Mouse (Mus musculus) adipocyte (in vitro differentiated cells): ENCODE results near the gene Zfp317.
"Not testable (repeated sequence)": the region's sequence is repeated elsewhere in the genome, so short reads cannot be mapped to it uniquely, and the experiment has no call there.

ENCODE experiments used
- DNase-seq: peaks from one replicate; pipeline ENCODE4 v3.0.0-alpha.2; 2016; ENCODE audit warnings: low spot score

The Zfp317 gene

DNA sequence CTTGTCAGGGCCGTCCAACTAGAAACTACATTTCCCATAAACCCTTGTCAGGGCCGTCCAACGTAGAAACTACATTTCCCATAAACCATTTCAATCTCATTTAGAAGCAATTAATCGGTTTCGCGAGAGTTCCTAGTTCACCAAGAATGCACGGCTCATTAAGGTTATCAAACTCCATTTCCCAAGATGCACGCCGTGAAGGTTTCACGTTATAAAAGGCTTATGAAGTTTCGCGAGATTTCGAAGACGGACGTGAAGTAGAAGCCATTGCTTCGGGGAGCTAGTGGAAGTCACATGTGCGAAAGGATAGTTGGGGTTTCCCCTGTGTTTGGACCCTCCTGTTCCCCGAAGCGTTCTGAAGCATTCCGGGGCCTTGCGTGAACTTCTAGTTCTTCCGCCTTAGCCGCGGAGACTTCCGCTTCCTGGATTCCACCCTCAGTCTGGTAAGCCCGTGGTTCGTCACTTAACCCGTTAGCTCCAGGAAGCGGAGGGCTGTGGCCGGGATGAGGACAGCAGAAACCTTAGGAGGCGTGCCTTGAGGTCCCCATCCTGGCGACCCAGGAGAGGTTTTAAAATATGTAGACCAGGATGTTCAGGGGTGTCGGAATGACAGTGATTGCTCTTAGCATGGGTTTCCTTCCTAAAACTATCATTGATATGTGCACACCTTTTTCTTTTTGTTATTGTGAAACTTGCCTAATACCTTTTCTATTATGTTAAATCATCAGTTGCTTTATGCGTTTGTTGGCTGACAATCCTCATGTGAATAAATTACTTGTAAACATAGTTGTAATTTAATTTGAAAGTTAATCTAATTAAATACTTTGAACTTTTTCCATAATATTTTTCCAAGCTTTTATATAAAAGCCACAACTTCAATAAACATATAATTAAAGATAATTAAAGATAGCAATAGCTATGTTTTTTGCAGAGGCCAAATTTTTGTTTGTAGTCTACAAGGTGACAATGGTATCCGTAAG, at the start of gene Zfp317:
Zfp317 (plus strand) TSS at position 260 of the 980 bp plus-strand sequence.
- DNase-seq = peak; percentile 99

DNA sequence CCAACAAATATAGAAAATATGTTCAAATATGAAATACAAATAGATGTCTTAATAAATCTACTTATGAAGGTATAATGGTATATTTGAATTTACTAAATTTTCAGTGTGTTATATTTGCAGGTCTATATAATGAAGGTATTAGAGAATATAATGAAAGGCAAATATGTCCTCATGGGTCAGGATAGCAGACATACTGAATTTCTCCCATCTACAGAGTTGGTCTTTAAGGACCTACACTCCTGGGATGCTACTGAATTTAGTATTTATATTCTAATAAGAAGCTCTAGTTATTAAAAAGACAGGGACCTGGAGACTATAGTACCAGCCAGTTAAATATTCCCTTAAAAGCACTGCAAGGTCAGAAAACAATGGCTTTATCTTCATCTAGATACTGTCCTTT, 39.6 kb upstream of the Zfp317 start, which contains the start of gene Olfr855:
Olfr855 (plus strand) TSS at position 301 of the 400 bp plus-strand sequence.
- no peak for DNase-seq

DNA sequence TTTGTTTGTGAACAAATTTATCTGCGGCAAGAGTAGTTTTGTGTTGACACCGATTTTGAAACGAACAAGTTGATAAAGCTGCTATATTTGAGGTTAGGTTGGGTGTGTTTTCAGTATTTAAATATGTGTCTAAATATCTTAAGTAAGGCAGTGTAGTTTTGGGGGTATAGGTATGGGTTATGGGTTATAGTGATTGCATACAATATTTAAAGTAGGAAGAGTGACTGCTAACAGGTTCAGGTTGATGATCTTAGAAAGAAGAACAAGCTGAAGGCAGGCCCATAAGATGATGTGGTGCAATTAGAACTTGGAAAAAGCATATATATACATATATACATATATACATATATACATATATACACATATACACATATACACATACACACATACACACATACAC, 605 bp upstream of the Zfp317 start:
- DNase-seq = no peak

DNA sequence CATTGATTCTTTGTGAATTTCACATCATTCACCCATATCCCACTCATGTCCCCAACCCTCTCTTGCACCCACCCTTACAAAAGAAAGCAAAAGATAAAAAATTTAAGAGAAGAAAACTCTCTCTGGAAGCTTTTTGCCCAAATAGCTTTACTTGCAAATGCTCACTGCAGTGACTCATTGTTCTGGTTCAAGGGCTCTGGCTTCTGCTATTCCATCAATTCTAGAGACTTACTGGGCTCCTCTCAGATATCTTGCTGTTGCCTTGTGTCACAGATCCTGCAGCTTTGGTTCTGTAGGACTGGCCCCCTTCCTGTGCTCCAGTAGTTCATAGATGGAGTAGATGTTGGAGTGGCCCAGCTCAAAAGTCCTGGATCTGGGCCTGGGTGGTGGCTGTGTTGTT, 7.7 kb downstream of the Zfp317 start:
- no peak for DNase-seq

DNA sequence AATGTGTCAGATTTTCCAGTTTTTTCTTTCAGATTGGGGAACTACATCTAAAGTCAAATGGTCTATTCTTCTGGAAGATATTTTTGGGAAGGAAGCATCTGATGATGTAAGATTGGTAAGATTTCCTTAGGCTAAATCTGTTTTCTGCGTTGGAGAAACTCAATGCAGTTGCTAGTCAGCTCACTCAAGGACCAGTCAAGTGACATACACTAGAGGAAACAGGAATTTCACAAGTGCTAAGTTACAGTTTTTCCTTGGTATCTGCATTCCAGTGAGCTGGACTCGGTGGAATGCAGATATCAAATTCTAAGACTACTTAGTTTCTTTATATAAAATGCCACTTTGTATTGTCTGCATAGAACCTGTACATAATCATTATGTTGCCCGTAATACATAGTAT, 23.3 kb downstream of the Zfp317 start:
- no peak for DNase-seq

DNA sequence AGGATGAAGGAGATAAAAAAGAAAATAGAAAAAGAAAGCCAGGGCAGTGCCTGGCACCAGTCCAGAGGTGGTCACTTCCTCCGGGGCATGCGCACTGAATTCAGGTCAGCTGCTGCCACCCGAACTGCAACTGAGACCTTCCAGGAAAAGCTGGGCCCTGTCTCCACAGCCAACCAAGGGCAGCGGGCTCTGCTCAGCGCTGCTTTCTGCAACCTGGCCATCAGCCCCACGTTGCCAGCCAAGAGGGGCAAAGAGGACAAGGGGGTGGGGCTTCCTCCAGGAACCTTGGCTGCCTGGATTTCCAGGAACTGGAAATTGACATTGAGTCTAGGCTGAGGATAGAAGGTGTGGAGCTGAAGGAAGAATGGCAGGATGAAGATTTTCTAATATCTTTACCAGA, 68.4 kb downstream of the Zfp317 start:
- DNase-seq = peak; percentile 10

DNA sequence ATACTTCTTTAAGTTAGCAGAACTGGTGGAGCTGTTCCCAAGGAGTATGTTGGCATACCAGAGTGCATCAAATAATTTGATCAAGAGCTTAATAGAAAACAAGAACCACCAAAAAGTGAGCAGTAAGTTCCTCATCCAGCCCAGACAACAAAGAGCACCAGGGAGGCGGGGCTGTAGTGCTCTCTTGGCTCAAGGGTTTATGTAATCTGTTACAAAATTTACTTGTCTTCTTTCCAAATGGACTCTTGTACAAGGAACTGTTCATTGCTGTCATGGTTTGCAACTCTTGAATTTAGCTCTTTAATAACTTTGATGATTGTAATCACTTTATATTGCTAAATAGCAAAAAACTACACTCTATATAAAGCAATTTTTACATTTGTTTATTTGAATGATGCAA, 69.5 kb downstream of the Zfp317 start:
- DNase-seq = peak; percentile 40

DNA sequence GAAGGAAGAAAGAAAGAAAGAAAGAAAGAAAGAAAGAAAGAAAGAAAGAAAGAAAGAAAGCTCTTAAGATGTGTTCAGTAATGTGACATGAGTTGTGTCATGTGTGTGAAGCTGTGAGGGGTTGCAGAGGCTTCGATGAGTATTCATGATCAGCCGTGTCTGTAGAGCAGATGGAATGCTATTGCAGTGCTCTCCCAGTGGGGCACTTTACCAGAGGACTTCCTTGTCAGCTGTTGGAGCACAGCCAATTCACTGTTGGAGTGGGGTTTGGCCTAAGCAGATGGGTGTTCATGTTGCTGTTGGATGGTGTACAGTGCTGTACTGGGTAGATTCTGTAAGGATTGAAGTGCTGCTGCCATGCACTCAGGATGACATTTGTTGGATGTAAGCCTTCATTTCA, 70.5 kb downstream of the Zfp317 start:
- peak; percentile 7 for DNase-seq

DNA sequence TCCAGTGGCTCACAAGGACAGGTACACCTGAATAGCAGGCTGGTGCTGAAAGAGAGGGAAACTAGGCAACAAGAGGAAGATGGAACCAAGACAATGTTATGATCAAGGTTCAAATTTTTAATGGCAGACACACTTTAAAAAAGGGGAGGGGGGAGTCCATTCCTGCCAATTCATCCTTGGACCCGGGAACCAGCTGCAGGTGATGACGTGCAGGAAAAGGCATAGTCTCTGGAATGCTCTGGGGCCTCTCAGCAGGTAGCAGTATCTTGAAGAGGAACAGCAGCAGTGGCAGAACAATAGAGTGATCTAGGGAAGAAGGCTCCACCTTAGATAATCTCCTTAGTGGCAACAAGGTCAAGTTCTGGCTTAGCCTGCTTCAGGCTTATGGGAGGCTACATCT, 72.4 kb downstream of the Zfp317 start:
- DNase-seq = not testable (repeated sequence)

DNA sequence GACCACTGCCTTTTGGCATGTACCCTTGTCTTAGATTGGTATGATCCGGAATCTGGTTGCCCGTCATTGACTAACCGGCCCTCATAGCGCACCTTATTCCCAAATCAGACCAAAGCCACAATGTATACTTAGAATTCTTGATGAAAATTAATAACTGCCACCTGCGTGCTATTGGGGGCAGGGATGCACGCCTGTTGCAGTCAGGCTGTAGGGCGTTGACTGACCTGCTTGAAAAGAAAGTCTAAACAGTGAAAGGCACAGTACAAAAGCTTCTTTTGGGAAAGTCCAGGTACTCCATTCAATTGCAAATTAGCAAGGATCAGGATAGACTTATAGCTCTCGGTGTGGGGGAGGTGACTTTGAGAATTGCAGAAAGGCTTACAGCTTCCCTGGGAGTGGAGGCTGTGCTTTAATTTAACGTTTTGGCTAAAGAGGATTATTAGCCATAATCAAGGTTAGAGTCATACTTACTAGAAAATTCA, 73.0 kb downstream of the Zfp317 start:
- not testable (repeated sequence) for DNase-seq
